Mouse (Mus musculus): Measurements from ENCODE around the gene Tesc. TPM values are rescaled to one million over a fixed set of nuclear protein-coding genes. Genes with fewer than 3 reads are reported as not detected.

The Tesc gene
- polyA plus RNA-seq, 1 experiment from 2014 or later = 3.5 TPM

DNA sequence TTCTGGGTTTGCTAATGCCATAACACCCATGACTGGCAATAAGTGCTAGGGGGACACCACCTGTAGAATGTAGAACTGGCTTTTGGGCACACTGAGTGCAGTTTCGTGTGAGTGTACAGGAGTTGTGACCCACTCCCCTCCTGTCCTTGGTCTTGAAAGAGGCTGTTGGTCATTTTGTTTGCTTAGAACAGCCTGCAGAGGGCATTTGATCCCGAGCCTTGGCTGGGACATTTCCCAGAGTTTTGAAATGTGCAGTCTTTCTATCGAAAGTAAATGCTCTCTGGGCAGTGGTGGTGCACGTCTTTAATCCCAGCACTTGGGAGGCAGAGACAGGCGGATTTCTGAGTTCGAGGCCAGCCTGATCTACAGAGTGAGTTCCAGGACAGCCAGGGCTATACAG, 31.6 kb upstream of the Tesc start:
- Histone ChIP-seq H3K4me3 (replicated peaks) (no peak overlapping the region), H3K4me1 (no peaks in the 10 kb centered on the region; the same call in 1 of the 2 replicates), H3K9me3 (replicated peaks) (no peaks in the 10 kb centered on the region), H3K27ac (replicated peaks) (no peak overlapping the region), H3K4me2 (no peak overlapping the region), H3K9ac (replicated peaks) (no peak overlapping the region), H3K27me3 (replicated peaks) (no peaks in the 10 kb centered on the region), H3K36me3 (peaks cover 96% of the 10 kb centered on the region)
- WGBS = 92% methylated on average over 6 of the region's 6 CpGs
- no peak for ATAC-seq (ENCODE audit: low FRiP score)

DNA sequence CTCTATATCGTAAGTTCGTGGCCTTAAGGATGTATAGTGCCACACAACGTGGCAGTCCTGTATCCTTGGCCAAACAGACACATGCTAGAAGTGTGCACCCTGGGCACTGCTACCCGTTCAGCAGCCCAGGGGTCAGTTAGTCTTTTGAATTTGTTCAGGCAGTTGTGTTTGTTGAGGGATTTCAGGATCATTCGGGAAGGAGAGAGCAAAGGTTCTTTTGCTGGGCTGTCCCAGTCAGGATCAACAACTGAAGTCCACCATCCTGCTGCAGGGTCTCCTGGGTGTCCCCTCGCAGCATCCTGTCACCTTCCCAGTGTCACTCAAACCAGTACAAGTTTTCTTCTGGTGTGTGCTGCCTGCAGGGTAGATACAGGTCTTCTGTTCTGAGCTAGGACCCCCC, 31.0 kb upstream of the Tesc start:
- Histone ChIP-seq H3K9ac (replicated peaks) (no peak overlapping the region), H3K27ac (replicated peaks) (no peak overlapping the region), H3K4me1 (no peaks in the 10 kb centered on the region; the same call in 1 of the 2 replicates), H3K27me3 (replicated peaks) (no peaks in the 10 kb centered on the region), H3K9me3 (replicated peaks) (no peaks in the 10 kb centered on the region), H3K4me2 (no peak overlapping the region), H3K4me3 (replicated peaks) (no peak overlapping the region), H3K36me3 (peaks cover 96% of the 10 kb centered on the region)
- 92% methylated on average over 6 of the region's 6 CpGs for WGBS
- no peak for ATAC-seq (ENCODE audit: low FRiP score)

DNA sequence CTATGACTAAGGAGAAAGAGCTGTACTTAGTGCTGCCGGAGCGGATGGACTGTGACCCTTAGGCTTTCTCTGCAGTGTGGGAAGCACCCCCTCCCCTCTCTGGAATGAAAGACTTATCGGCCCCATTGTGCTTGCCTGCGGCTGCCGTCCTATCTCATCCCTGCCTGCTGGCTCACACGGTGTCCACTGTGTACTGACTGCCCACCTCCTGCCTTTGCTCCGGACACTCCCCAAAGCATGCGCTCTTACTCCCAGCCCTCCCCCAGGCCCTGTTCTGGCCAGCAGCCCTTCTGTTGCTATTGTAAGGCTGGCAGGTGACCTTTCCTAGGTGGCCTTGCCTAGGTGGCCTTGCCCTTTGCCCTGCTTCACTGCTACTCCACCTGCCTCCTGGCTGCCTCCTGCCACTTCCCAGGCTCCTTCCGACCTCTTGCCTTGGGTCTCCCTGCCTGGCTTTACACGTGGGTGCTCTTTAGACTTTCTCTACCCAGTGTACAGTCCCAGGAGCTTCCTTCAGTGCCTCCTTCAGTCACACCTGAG, 30.0 kb upstream of the Tesc start:
- H3K9me3 ChIP-seq (replicated peaks) = no peaks in the 10 kb centered on the region
- no peak overlapping the region for H3K9ac ChIP-seq (replicated peaks)
- no peak overlapping the region for H3K4me3 ChIP-seq (replicated peaks)
- no peak overlapping the region for H3K4me2 ChIP-seq
- peaks cover 95% of the 10 kb centered on the region for H3K36me3 ChIP-seq
- H3K27me3 ChIP-seq (replicated peaks) = no peaks in the 10 kb centered on the region
- H3K27ac ChIP-seq (replicated peaks) = no peak overlapping the region
- H3K4me1 ChIP-seq = no peaks in the 10 kb centered on the region; the same call in 1 of the 2 replicates
- no peak for ATAC-seq (ENCODE audit: low FRiP score)
- 71% methylated on average over 10 of the region's 10 CpGs for WGBS

DNA sequence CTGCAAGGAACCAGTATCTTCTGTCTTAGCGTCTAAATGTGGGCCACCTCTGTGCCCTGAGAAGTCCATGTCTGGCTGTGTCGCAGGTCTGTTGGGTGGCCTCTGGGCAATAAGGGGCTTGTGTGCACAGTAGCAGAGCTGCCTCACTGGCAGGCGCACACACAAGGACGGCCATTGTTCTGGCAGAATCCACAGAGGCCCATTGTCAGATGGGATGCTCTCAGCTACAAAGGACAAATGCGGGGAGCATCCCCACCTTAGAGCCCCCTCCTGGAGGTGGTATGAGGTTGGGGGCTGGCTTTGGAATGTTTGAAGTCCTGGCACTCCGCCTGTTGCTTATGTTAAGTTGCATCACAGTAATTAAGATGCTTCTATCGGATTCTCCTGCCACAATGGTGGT, 28.5 kb upstream of the Tesc start:
- no peaks in the 10 kb centered on the region for H3K9me3 ChIP-seq (replicated peaks)
- no peak overlapping the region for H3K9ac ChIP-seq (replicated peaks)
- H3K36me3 ChIP-seq = peaks cover 96% of the 10 kb centered on the region
- no peak overlapping the region for H3K4me3 ChIP-seq (replicated peaks)
- no peaks in the 10 kb centered on the region; the same call in 1 of the 2 replicates for H3K4me1 ChIP-seq
- no peaks in the 10 kb centered on the region for H3K27me3 ChIP-seq (replicated peaks)
- WGBS = 72% methylated on average over 7 of the region's 7 CpGs
- no peak for ATAC-seq (ENCODE audit: low FRiP score)
- no peak overlapping the region for H3K27ac ChIP-seq (replicated peaks)
- H3K4me2 ChIP-seq = no peak overlapping the region

DNA sequence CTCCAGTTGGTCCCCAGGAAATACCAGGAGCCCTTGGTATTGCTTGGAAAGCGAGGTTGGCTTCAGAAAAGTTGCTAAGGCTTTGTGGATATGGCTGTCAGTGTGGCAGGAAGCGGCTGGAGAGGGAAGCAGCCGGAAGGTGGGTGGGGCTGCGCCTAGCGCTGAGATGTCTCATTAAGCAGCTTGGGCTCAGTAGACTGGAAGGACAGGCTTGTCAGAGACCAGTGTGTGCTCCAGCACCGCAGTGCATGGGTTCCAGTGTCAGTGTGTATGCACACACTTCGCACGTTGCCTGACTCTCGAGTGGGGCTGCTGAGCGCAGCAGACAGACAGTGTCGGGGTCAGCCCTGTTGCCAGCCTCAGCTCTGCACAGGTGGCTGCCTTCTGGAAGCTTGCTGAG, 28.0 kb upstream of the Tesc start:
- H3K36me3 ChIP-seq = peaks cover 96% of the 10 kb centered on the region

DNA sequence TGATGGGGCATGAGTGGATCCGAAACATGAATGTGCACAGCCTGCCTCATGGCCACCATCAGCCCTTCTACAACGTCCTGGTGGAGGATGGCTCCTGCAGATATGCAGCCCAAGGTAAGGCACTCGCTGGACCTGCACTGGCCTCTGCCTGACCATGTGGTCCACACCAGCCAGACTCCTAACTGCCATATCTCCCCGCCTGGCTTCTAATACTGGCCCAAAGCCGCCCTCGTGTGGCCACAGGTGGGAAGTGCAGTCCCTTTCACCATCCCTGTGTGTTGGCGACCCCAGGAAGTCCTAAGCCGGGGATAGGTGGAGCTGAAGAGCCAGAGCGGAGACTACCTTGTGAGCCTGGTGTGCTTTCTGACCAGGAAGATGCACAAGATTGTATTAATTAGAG, 25.5 kb upstream of the Tesc start:
- WGBS = 35% methylated on average over 9 of the region's 9 CpGs
- H3K4me1 ChIP-seq = no peaks in the 10 kb centered on the region; the same call in 1 of the 2 replicates
- no peak overlapping the region for H3K4me3 ChIP-seq (replicated peaks)
- H3K36me3 ChIP-seq = peaks cover 94% of the 10 kb centered on the region
- no peak overlapping the region for H3K9ac ChIP-seq (replicated peaks)
- no peak overlapping the region for H3K4me2 ChIP-seq
- no peaks in the 10 kb centered on the region for H3K9me3 ChIP-seq (replicated peaks)
- no peak overlapping the region for H3K27ac ChIP-seq (replicated peaks)
- H3K27me3 ChIP-seq (replicated peaks) = no peaks in the 10 kb centered on the region
- no peak for ATAC-seq (ENCODE audit: low FRiP score)

More for the DNA sequence above, 28.0 kb upstream of the Tesc start:
- no peak overlapping the region for H3K27ac ChIP-seq (replicated peaks)
- WGBS = 87% methylated on average over 11 of the region's 11 CpGs
- H3K4me2 ChIP-seq = no peak overlapping the region
- H3K4me3 ChIP-seq (replicated peaks) = no peak overlapping the region
- no peak for ATAC-seq (ENCODE audit: low FRiP score)
- H3K4me1 ChIP-seq = no peaks in the 10 kb centered on the region; the same call in 1 of the 2 replicates
- no peak overlapping the region for H3K9ac ChIP-seq (replicated peaks)
- H3K27me3 ChIP-seq (replicated peaks) = no peaks in the 10 kb centered on the region
- H3K9me3 ChIP-seq (replicated peaks) = no peaks in the 10 kb centered on the region

DNA sequence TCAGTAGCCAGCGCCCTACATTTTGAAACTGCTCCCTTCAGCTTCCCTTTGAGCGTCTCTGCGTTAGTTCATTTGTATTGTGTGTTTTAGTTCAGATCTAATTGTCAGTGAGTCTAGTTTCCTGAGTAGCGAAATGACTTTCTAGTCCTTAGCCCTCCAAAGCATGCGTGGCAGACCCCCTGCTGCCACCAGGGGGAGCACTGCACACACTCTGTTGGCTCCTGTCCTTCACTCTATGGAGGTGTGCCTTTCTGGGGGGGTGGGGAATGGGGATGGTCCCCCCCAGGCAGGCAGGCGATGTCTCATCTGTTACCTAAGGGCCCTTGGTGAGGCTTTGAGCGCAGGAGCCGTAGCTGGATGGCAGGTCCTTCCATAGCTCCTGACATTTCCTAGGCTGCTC, 22.9 kb upstream of the Tesc start:
- Histone ChIP-seq H3K36me3 (peaks cover 94% of the 10 kb centered on the region), H3K9ac (replicated peaks) (no peak overlapping the region), H3K27me3 (replicated peaks) (no peaks in the 10 kb centered on the region), H3K27ac (replicated peaks) (no peak overlapping the region), H3K4me3 (replicated peaks) (no peak overlapping the region), H3K4me1 (no peaks in the 10 kb centered on the region), H3K4me2 (no peak overlapping the region), H3K9me3 (replicated peaks) (no peaks in the 10 kb centered on the region)
- ATAC-seq (ENCODE audit: low FRiP score) = no peak
- WGBS = 78% methylated on average over 8 of the region's 8 CpGs

DNA sequence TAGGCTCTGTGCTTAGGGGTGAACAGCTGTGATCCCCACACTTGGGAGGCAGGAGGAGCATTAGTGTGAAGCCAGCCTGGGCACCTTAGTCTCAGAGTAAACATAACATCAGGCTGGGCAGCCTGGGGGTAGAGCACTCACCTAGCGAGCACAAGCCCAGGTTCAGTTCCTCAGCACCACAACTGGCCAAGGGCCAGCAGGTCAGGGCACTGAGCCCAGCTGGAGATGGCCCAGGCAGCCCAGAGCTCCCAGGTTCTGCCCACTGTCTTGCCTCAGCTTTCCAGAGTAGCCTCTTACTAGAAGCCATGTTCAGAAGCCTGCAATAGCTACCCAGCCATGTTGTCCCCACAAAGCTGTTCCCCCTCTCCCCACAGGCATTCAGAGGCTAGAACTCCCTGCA, 21.8 kb upstream of the Tesc start:
- ATAC-seq (ENCODE audit: low FRiP score) = no peak
- Histone ChIP-seq H3K4me2 (no peak overlapping the region), H3K27ac (replicated peaks) (no peak overlapping the region), H3K4me1 (no peaks in the 10 kb centered on the region), H3K9ac (replicated peaks) (no peak overlapping the region), H3K4me3 (replicated peaks) (no peak overlapping the region), H3K36me3 (peaks cover 92% of the 10 kb centered on the region), H3K27me3 (replicated peaks) (no peaks in the 10 kb centered on the region), H3K9me3 (replicated peaks) (no peaks in the 10 kb centered on the region)
- WGBS = 89% methylated on average over 1 of the region's 1 CpGs

DNA sequence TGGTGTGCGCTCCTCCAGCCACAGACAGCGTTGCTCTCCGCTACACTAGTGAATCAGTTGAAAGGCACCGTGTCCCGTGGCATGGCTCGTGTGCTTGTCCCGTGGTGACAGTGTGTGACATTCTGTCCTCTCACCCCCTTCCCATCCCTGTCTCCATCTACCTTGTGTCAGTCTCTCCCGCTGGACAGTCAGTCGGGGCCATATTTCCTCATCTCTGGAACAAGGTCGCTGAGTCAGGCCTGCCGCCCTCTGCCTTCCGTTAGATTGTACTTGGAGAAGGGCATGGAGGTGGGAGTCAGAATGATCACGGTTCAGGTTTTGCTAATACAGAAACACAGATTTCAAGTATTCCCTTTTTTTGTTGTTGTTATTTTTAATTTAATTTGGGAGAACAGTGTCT, 19.2 kb upstream of the Tesc start:
- H3K9me3 ChIP-seq (replicated peaks) = no peaks in the 10 kb centered on the region
- H3K4me3 ChIP-seq (replicated peaks) = no peak overlapping the region
- no peak overlapping the region for H3K9ac ChIP-seq (replicated peaks)
- no peak overlapping the region for H3K27ac ChIP-seq (replicated peaks)
- H3K27me3 ChIP-seq (replicated peaks) = no peaks in the 10 kb centered on the region
- peaks cover 5% of the 10 kb centered on the region for H3K4me1 ChIP-seq
- WGBS = 92% methylated on average over 13 of the region's 13 CpGs
- peaks cover 72% of the 10 kb centered on the region for H3K36me3 ChIP-seq
- no peak overlapping the region for H3K4me2 ChIP-seq
- ATAC-seq (ENCODE audit: low FRiP score) = no peak

DNA sequence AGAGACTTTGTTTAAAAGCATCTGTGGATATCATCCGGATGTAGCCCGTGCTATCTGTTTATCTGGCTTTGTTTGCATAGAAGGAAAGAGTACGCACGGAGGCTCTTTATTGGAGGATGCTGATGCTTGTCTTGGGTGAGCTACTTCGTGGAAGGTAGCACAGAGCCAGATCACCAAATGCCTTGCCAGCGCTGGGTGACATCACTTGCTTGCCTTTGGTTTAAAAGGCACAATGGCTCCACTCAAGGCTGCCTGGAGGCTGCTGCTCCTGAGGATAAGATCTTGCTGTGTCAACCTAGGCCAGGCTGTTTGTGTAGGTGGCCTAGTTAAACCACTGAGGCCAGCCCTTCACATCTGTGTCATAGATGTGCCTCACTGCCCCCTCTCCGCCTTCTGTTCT, 16.7 kb upstream of the Tesc start:
- 86% methylated on average over 7 of the region's 7 CpGs for WGBS
- peaks cover 49% of the 10 kb centered on the region for H3K36me3 ChIP-seq
- no peaks in the 10 kb centered on the region for H3K27me3 ChIP-seq (replicated peaks)
- no peak for ATAC-seq (ENCODE audit: low FRiP score)
- no peaks in the 10 kb centered on the region for H3K9me3 ChIP-seq (replicated peaks)
- H3K4me3 ChIP-seq (replicated peaks) = no peak overlapping the region
- H3K4me1 ChIP-seq = peaks cover 14% of the 10 kb centered on the region
- no peak overlapping the region for H3K9ac ChIP-seq (replicated peaks)
- no peak overlapping the region; the same call in 1 of the 2 replicates for H3K27ac ChIP-seq (replicated peaks)
- no peak overlapping the region for H3K4me2 ChIP-seq

DNA sequence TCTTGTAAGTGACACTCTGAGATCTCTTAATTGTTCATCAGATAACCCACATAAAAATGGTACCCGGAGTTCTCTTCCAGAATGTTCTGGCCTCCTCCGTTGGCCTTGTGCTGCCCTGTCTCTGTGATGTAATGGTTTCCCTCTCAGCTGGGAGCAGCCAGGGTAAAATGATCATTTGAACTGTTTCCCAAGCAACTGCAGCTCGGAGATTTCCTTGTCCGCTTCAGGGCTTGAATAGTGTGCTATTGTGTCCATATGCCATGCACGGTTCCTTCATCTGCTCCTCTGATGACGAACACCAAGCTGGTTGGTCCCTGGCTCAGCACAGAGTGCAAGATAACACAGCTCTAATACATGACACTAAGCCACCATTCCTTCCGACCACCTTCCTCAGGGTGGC, 15.7 kb upstream of the Tesc start:
- Histone ChIP-seq H3K9me3 (replicated peaks) (no peaks in the 10 kb centered on the region), H3K4me3 (replicated peaks) (no peak overlapping the region), H3K4me1 (peaks cover 14% of the 10 kb centered on the region), H3K9ac (replicated peaks) (no peak overlapping the region), H3K36me3 (peaks cover 40% of the 10 kb centered on the region), H3K4me2 (no peak overlapping the region), H3K27ac (replicated peaks) (no peak overlapping the region), H3K27me3 (replicated peaks) (no peaks in the 10 kb centered on the region)
- ATAC-seq (ENCODE audit: low FRiP score) = no peak
- WGBS = 54% methylated on average over 7 of the region's 7 CpGs

DNA sequence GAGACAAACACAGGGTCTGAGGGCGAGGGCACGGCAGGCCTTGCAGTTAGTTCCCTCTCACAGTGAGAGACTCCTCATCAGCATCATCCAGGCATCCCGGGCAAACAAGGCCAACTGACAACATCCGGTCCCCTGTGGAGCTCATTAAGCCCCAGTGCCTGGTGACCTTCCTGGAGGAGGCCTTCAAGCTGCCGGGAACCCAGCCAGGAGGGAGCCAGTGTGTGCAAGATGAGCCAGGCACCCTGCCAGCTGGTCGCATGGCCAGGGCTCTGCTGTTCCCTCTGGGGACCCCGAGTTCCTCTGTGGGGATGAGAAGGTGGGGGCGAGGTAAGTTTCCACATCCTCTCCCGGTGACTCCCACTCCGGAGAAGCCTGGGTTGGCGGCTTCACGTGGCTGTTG, 12.5 kb upstream of the Tesc start:
- Histone ChIP-seq H3K4me1 (peaks cover 14% of the 10 kb centered on the region), H3K27ac (replicated peaks) (no peak overlapping the region), H3K4me3 (replicated peaks) (no peak overlapping the region), H3K4me2 (no peak overlapping the region), H3K27me3 (replicated peaks) (no peaks in the 10 kb centered on the region), H3K9ac (replicated peaks) (no peak overlapping the region), H3K9me3 (replicated peaks) (no peaks in the 10 kb centered on the region), H3K36me3 (peaks cover 12% of the 10 kb centered on the region; the same call in 1 of the 2 replicates)
- whole genome bisulfite sequencing = 20% methylated on average over 12 of the region's 12 CpGs
- ATAC-seq (ENCODE audit: low FRiP score) = no peak

DNA sequence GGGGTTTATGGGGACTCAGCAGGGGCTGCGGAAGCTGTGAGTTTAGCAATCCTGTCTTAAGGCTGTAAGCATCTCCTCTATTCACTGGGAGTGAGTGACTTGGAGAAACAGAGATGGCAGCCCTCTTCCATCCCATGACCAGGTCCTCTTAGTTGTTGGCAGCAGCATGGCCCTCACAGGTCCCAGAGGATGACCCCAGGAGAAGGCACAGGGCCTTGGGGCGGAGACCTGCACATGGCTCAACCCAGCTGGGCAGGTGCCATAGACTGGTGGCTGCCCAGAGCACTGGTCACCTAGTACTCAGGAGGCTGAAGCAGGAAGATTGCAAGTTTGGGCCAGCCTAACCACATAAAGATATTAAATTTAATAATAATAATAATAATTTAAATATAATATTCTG, 11.9 kb upstream of the Tesc start:
- Histone ChIP-seq H3K4me3 (replicated peaks) (no peak overlapping the region), H3K27ac (replicated peaks) (no peak overlapping the region), H3K27me3 (replicated peaks) (no peaks in the 10 kb centered on the region), H3K4me1 (peaks cover 14% of the 10 kb centered on the region), H3K9ac (replicated peaks) (no peak overlapping the region), H3K4me2 (no peak overlapping the region), H3K9me3 (replicated peaks) (no peaks in the 10 kb centered on the region), H3K36me3 (peaks cover 6% of the 10 kb centered on the region; the same call in 1 of the 2 replicates)
- ATAC-seq (ENCODE audit: low FRiP score) = no peak
- 95% methylated on average over 2 of the region's 2 CpGs for WGBS

All from neural tube, embryonic 15.5 days (tissue).